Mouse (Mus musculus): ENCODE measurements around the gene Fignl2.

GRCm38 (mm10) chr15:101006251-101007040, 71.9 kb downstream of the Fignl2 start:
- no peak for TF ChIP-seq CTCF (IDR thresholded peaks at IDR 0.05; ENCODE audit: borderline replicate concordance, insufficient read depth, low read depth, low read length)
- TF ChIP-seq POLR2A (IDR thresholded peaks at IDR 0.05; ENCODE audit: borderline replicate concordance, insufficient read depth, low read length) = no peak

Measured in cerebellum, adult 2 months (tissue).